Mouse (Mus musculus): ENCODE data around the gene Rnf212.

DNA sequence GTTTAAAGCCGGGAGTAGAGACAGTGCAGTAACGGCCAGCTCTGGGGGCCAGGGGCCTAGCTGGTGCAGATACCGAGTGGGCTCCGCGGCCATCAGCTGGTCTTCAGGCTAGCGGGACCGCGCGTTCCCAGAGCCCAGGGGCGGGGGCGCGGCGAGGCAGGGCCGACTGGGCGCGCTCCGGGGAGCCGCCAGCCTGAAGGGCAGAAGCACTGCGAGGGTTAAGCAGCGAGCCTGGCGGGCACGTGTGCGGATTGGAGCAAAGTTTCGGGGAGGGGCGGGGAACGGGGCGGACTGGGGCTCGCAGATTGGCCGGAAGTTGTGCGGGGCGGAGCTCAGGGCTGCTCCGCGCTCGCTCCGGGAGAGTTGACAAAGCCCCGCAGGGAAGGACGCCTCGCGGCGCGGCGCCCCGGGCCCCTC lies 80.9 kb downstream of the Rnf212 start:
- TF ChIP-seq POLR2A (IDR thresholded peaks at IDR 0.05; ENCODE audit: low read depth, low read length) (no peak), CTCF (IDR thresholded peaks at IDR 0.05; ENCODE audit: extremely low read depth, insufficient read depth, insufficient read length, insufficient replicate concordance) (no peak)
